Mouse (Mus musculus) hindbrain, postnatal 0 days (tissue): ENCODE measurements around the gene Cyp2d11. TPM values are rescaled to one million over a fixed set of nuclear protein-coding genes. Genes with fewer than 3 reads are reported as not detected.

Experiments used
- ATAC-seq: fragments of 200-750 bp; cut with Nextera tagmentation; 2 replicates; pipeline ENCODE4 v1.8.0; 2017; ENCODE audit warnings: mild to moderate bottlenecking, moderate TSS enrichment, moderate library complexity
- DNase-seq: peaks from one replicate; pipeline ENCODE4 v3.0.0-alpha.2; 2015; ENCODE audit warnings: low spot score
- H3K27ac ChIP-seq: fragments of 300-500 bp; sonication (generic); 2 replicates; pipeline ENCODE4 v1.5.1; 2014; ENCODE audit warnings: mild to moderate bottlenecking
- H3K27me3 ChIP-seq: fragments of 300-500 bp; sonication (generic); 2 replicates; pipeline ENCODE4 v1.6.1; 2014; ENCODE audit warnings: low read length, mixed read lengths; ENCODE audit not compliant: insufficient read depth
- H3K36me3 ChIP-seq: fragments of 300-500 bp; sonication (generic); 2 replicates; pipeline ENCODE4 v1.6.1; 2014; ENCODE audit warnings: low read length, mixed read lengths; ENCODE audit not compliant: insufficient read depth
- H3K4me1 ChIP-seq: fragments of 300-500 bp; sonication (generic); 2 replicates; pipeline ENCODE4 v1.6.1; 2014; ENCODE audit warnings: antibody characterized with exemption, low read length, mixed read lengths; ENCODE audit not compliant: insufficient read depth
- H3K4me2 ChIP-seq: fragments of 300-500 bp; sonication (generic); 2 replicates; pipeline ENCODE4 v1.6.1; 2014; ENCODE audit warnings: low read depth, mild to moderate bottlenecking, low read length, moderate library complexity, mixed read lengths
- H3K4me3 ChIP-seq: fragments of 300-500 bp; sonication (generic); 2 replicates; pipeline ENCODE4 v1.5.1; 2014; ENCODE audit warnings: low read length
- H3K9ac ChIP-seq: fragments of 300-500 bp; sonication (generic); replicated peaks from 2 replicates; pipeline ENCODE4 v1.6.1; 2014; ENCODE audit warnings: mild to moderate bottlenecking, low read length, moderate library complexity, mixed read lengths
- H3K9me3 ChIP-seq: fragments of 300-500 bp; sonication (generic); 2 replicates; pipeline ENCODE4 v1.6.1; 2016; ENCODE audit warnings: low read length, mixed read lengths
- CTCF ChIP-seq: IDR thresholded peaks from 2 replicates; pipeline ENCODE4 v1.5.1; 2016; ENCODE audit warnings: antibody characterized with exemption, control low read depth, low read depth
- WGBS: fragments of 180-500 bp; shearing (Covaris S2); extraction: QIAGEN DNeasy Blood & Tissue Kit; methylation state at CpG from one replicate; pipeline ENCODE4 v1.1.7; 2014; 5-methylcytosine and 5-hydroxymethylcytosine counted together
- polyA plus RNA-seq: library from polyadenylated mRNA; unstranded; fragments of >200 nt; fragmentation: Nextera tagmentation; extraction: Ambion mirVana; gene quantifications from 2 replicates; pipeline ENCODE4 v1.2.1, GENCODE M21; 2015
- total RNA-seq: library from RNA; depleted of rRNA; stranded (reverse); fragments of >200 nt; gene quantifications from 2 replicates; pipeline ENCODE4 v1.2.3, GENCODE M21; 2014

Gene Cyp2d11
- total and polyA plus RNA-seq, 2 experiments from 2014 or later, result not detected

DNA sequence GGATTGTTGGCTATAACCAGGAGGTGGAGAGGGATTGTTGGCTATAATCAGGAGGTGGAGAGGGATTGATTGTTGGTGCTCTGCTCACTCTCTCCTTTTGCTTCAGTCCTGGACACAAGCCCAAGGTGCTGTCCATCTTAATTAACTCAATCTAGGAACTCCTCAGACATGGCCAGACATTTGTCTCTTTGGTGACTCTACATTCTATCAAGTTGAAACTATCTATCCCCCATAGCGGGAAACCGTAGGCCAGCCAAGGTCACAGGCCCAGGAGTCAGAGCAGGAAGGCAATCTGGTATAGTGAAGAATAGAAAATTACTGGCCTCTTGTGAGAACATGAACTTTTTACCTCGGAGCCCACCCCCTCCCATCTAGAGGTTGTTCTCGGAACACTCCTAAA, 31.6 kb downstream of the Cyp2d11 start:
- WGBS, result 85% methylated on average over 3 of the region's 4 CpGs
- no peak for TF ChIP-seq CTCF
- Histone ChIP-seq H3K4me3 (no peak overlapping the region), H3K9ac (no peak overlapping the region), H3K4me2 (no peak overlapping the region), H3K27ac (no peak overlapping the region), H3K27me3 (no peaks in the 10 kb centered on the region), H3K36me3 (no peaks in the 10 kb centered on the region), H3K4me1 (no peaks in the 10 kb centered on the region), H3K9me3 (no peaks in the 10 kb centered on the region)
- ATAC-seq (no peak), DNase-seq (no peak)

- no peaks in the 10 kb centered on the region for H3K36me3 ChIP-seq
- H3K4me1 ChIP-seq, result no peaks in the 10 kb centered on the region
- H3K4me2 ChIP-seq, result no peak overlapping the region
- no peak overlapping the region for H3K9ac ChIP-seq
- peak; percentile 71 for TF ChIP-seq CTCF
- ATAC-seq (no peak), DNase-seq (peak; percentile 54)
- no peak overlapping the region for H3K27ac ChIP-seq
- no peak overlapping the region for H3K4me3 ChIP-seq
- H3K9me3 ChIP-seq, result no peaks in the 10 kb centered on the region
- 76% methylated on average over 11 of the region's 11 CpGs for whole genome bisulfite sequencing
- no peaks in the 10 kb centered on the region for H3K27me3 ChIP-seq
These were observed 32.3 kb downstream of the Cyp2d11 start for GRCm38 (mm10) chr15:82361459-82362018.

GRCm38 (mm10) chr15:82358431-82359260, 35.2 kb downstream of the Cyp2d11 start:
- H3K4me2 ChIP-seq, result 0 out of 2 replicates have a peak overlapping the region, but pooled peaks have one; percentile 5

DNA sequence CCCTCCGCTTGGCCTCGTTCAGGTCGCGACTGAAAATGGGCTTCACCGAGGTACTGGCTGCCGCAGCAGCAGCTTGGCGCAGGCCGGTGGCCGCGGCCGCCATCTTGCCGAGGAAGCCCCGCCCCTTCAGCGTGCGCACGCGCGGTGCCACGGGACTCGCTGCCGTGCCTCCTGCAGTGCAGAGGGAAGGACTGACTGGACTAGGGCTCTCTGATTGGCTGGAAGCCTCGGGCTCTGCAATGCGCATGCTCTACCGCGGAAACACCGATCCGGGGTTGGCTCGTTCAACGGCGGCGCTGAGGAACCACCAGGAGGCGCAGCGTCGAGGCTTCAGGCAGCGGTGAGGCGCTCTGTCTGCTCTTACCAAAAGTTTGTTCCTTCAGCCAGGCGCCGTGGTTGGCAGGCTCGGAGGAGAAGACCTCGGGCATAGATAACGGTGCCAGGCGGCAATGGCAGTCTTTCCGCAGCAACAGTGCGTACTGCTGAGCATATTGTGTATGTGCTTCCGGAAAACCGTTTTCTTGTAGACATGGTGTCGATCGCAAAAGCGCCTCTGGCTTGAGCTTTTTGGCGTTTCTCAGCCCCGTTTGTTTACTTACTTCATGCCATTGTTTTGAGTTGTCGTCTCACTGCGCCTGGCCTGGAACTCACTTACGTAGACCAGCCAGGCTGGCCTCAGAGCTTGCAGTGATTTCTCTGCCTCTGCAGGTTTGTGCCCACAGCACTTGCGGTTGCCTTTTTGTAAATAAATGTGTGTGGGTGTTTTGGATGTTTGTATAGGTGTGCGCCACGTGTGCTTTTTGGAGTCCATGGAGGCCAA, 39.5 kb downstream of the Cyp2d11 start, which contains the start of gene Ndufa6:
Ndufa6 (minus strand) TSS at position 197 of the 820 bp plus-strand sequence.
- Histone ChIP-seq H3K4me2 (peak within 1 kb of the TSS; percentile 72), H3K27me3 (no peaks in the 10 kb centered on the region), H3K4me3 (peak within 1 kb of the TSS; percentile 99), H3K36me3 (peaks cover 13% of the 10 kb centered on the region; the same call in 1 of the 2 replicates), H3K9me3 (no peaks in the 10 kb centered on the region), H3K9ac (peak within 1 kb of the TSS; percentile 89), H3K4me1 (peaks cover 9% of the 10 kb centered on the region; the same call in 1 of the 2 replicates), H3K27ac (peak within 1 kb of the TSS; percentile 94)
- ATAC-seq (peak; percentile 99), DNase-seq (peak; percentile 100)
- WGBS, result 2% methylated on average over 54 of the region's 57 CpGs
- TF ChIP-seq CTCF, result peak; percentile 99

More at GRCm38 (mm10) chr15:82358431-82359260, 35.2 kb downstream of the Cyp2d11 start:
- no peak for TF ChIP-seq CTCF
- Histone ChIP-seq H3K27ac (peak overlapping the region; percentile 5; the same call in 1 of the 2 replicates), H3K27me3 (no peaks in the 10 kb centered on the region), H3K4me1 (peaks cover 3% of the 10 kb centered on the region; the same call in 1 of the 2 replicates), H3K9ac (no peak overlapping the region), H3K36me3 (no peaks in the 10 kb centered on the region), H3K9me3 (no peaks in the 10 kb centered on the region), H3K4me3 (no peak overlapping the region)
- no peak for DNase-seq
- 58% methylated on average over 22 of the region's 22 CpGs for WGBS
- no peak for ATAC-seq

DNA sequence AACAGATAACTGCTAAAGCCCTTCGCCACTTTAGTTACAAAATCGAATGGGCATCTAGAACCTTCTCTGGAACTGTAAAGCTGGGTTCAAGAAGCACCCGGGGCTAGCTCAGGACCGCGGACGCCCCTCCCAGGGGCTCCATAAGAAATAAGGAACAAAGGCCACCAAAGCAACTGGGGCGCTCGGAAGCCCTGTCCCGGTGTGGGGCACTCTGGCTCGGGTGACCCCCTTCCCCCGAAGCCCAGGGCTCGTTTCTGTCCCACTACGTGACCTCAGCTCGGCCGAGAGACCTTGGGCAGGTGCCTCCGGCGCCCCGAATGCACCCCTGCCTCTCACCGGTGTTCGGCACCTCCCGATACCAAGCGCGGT, 40.1 kb downstream of the Cyp2d11 start:
- Histone ChIP-seq H3K36me3 (peaks cover 19% of the 10 kb centered on the region), H3K27ac (peak overlapping the region; percentile 94), H3K9ac (peak overlapping the region; percentile 89), H3K27me3 (no peaks in the 10 kb centered on the region), H3K4me1 (peaks cover 9% of the 10 kb centered on the region; the same call in 1 of the 2 replicates), H3K4me3 (peak overlapping the region; percentile 99), H3K4me2 (peak overlapping the region; percentile 72), H3K9me3 (no peaks in the 10 kb centered on the region)
- under 1% methylated on average over 23 of the region's 23 CpGs for WGBS
- TF ChIP-seq CTCF, result no peak
- ATAC-seq (peak; percentile 62), DNase-seq (no peak)

DNA sequence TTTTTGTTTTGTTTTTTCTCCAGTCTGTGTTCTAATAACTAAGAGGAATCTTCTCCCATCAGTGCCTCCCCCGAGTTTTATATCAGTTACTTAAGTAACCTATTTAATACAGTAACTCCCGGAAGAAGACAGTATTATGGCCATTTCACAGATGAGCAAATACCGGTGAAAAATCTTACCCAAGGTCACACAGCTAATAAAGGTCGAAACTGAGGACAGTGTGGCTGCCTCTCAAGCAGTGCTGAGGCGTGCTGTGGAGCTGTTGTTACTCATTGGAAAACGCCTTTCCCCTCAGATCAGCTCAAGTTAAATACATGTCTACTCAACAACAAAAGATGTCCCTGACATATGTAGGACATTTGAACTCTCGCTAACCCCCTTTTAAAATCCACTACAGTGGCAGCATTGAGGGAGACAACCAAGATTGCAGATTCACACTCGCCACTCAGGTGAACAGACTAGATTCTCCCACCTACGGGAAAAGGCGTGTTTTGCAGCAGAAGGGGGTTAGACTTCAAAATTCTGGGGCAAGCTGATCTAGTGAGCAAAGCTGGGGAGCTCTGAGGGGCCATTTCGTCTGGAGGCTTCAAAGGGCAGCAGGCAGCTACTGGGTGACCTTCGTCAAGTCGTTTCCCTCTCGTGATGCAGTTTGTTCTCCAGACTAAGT, 40.6 kb downstream of the Cyp2d11 start:
- no peaks in the 10 kb centered on the region for H3K27me3 ChIP-seq
- H3K4me2 ChIP-seq, result peak overlapping the region; percentile 72
- no peak for TF ChIP-seq CTCF
- peaks cover 9% of the 10 kb centered on the region; the same call in 1 of the 2 replicates for H3K4me1 ChIP-seq
- H3K9ac ChIP-seq, result peak overlapping the region; percentile 89
- H3K9me3 ChIP-seq, result no peaks in the 10 kb centered on the region
- DNase-seq (no peak), ATAC-seq (no peak)
- peak overlapping the region; percentile 94 for H3K27ac ChIP-seq
- WGBS, result 30% methylated on average over 14 of the region's 14 CpGs
- peak overlapping the region; percentile 99 for H3K4me3 ChIP-seq
- H3K36me3 ChIP-seq, result peaks cover 25% of the 10 kb centered on the region
